Mouse (Mus musculus) 416B (cell line): Measurements from ENCODE around the gene Tmprss9.

Experiments
- DNase-seq: peaks from one replicate; pipeline ENCODE4 v3.0.0; 2011; ENCODE audit warnings: low read depth

Gene Tmprss9

DNA sequence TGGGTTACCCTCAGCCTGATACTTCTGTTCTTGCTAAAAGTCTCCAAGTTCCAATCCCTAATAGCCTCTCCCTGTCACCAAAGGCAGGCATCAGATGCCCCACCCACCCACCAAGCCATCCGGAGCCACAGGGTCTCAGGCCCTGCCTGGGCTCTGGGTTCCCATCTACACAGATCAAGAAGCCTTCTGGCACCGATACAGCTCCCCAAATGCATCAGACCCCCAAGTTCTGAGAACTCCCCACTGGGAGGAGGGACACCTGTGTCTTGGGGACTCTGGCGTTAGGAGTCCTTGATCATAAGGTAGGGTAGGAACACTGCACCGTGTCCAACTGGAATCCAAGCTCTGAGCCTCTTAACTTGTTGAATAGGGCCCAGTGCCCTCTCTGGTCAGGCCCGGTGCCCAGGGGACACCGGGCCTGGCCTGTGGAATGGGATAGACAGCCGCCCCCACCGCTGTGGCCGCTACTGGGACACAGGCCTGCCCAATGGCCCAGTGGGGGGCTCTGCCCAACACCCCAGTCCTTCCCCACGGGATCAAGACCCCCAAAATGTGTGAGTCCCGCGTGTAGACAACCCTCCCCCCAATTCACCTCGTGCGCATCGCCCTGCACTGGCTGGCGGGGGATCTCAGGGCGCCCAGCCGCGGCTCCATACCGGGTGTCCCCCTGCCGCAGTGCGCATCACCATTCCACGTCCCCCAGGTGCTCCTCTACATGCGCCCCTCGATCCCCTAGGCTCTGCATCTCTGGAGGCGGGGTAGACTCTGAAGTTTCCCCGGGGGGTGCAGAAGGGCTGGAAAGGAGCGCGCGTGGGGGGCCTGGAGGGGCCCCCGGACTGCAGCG lies 28.3 kb upstream of the Tmprss9 start:
- no peak for DNase-seq

DNA sequence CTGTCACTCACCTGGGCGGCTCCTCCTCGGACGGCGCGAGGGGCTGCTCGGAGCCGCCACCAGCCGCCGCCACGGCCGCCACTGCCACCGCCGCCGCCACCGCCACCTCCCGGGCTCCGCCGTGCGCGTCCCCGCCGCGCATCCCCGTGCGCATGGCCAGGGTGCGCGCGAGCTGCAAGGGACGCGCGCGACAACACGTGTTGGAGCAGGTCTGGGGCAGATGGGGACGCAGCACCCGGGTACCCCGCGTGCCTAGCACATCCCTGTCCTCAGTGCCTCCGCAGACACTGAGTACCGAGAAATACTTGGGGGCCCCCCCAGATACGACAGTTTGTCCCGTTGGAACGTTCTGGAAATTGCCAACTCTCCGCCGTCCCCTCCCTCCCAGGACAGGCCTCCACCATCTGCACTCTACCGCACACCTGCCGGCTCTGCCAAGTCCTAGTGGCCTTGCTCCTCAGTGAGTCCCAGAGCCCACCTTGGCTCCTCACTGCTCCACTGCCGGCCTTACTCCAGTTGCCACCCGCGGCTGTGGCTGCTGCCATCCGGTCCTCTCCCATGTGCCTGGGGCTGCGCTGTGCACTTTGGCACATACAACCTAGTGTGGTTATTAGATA lies 27.6 kb upstream of the Tmprss9 start, which contains the start of gene Lingo3:
Gene Lingo3 (minus strand): TSS at position 109 of the 617 bp plus-strand sequence.
- no peak for DNase-seq

DNA sequence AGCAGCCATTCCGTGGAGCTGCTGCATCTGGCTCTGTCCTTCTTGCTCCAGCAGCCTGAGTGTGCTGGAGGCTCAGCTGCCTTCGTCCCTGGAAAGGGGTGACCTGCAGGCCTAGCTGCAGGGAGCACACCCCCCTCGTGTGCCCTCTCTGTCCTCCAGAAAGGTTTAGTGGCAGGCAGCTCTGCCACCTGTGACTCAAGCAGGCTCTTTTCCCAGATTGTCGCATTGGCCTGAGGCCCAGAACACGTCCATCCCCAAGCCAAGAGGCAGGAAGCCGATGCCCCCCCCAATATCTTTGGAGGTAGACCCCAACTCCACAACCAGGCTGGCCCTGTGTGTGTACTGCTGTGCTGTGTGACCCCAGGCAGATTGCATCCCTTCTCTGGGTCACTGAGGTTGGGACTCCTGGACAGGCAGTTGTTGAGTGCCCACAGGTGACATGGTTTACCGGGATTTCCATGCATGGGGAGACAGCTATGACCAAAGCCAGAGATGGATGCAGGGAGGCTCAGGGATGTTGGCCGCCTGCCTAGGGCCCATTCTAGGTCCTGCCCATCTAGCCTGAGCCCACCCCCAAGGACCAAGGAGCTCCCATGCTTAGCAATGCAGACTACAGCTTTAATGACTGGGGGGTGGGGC lies 26.5 kb upstream of the Tmprss9 start:
- DNase-seq: no peak

- DNase-seq: no peak
Observed at GRCm38 (mm10) chr10:80845732-80846131, 25.9 kb upstream of the Tmprss9 start.

DNA sequence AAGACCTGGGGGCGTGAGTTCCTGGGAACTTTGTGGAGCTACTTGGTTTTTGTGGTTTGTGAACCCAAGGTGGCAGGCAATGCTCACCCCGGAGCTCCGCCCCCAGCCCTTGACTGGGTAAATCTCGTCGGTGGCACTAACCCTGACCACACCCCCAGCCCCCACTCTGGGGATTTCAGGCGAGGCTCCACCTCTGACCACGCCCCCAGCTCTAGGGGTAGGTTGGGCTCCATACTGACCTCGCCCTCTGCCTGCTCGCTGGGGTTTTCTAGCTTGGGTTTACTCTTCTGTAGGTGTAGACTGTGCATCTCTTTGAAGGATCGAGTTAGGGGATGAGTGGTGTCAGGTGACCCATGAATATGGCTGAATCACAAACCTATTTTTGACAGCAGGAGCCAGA lies 23.1 kb upstream of the Tmprss9 start:
- DNase-seq: peak; percentile 87

- DNase-seq: peak; percentile 94
Observed at GRCm38 (mm10) chr10:80854913-80855748, 16.5 kb upstream of the Tmprss9 start, which contains the start of the genes Lsm7 and Sppl2b. TSS of gene Lsm7 (minus strand) at chr10:80855209. TSS of gene Sppl2b (plus strand) at chr10:80855275.

DNA sequence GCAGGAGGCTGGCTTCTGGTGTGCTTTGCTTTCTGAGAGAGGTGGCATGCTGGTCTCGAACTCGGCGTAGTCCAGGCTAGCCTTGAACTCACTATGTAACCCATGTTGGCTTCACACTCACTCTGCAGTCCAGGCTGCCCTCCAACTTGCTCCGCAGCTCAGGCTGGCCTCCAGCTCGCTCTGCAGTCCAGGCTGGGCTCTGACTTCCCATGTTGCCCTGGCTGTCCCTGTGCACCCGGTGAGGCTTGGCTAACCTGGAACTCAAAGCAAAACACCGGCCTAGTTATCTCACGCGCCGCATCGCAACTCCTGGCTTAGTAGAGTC lies 15.9 kb upstream of the Tmprss9 start:
- peak; percentile 36 for DNase-seq

- DNase-seq: peak; percentile 81
Observed at GRCm38 (mm10) chr10:80856267-80856666, 15.4 kb upstream of the Tmprss9 start.

DNA sequence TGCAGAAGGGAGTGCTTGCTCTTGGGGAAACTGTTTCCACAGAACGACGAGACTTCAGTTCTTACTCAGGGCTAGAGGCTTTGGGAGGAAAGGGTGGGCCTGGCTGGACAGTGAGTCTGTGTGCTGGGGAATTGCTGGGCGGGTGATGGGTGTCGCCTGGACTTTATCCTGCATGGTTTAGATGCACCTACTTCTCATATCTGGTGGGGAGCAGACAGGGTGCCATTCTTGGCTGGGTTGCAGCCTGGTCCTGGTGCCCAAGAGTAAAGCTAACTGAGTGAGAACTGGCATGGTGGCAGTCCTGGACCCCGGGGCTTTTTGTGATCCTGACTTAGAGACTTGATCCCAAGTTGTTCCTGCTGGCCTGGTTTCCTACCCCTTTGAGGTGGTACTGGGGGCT lies 14.7 kb upstream of the Tmprss9 start:
- no peak for DNase-seq

DNA sequence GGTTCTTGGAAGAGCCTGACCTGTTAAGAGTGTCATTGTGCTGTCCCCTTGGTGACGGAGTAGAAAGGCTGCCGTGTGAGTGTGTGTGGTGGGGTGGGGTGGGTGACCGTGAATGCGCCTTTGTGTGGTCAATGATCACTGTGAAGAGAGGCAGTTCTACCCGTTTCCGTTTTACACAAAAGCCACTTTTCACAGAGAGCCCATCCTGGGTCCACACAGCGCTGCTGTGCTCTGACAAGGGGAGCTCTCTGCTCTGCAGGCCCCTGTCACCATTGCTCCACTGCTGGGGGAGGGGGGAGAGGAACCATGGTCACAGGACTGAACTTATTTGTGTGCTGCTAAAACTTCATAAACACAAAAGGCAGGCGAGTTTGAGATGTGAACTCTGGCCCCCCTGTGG lies 14.3 kb upstream of the Tmprss9 start:
- no peak for DNase-seq

DNA sequence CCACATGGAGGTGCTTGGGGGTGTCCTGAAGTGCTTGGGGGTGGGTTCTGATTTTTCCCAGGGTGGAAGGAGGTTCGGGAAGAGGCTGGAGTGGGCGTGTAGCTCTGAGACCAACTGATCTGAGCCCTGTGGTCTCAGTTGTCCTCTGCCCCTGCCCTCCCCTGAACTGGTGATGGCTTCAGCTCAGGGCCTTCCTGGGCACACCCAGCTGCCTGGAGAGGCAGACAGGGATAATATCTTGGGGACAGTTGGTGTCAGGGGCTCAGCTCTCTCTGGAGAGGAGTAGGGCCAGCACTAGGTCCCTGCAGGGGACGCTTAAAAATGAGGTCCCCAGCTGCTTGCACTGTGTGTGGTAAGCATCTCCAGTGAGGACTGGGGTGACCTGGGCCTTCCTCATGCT lies 13.8 kb upstream of the Tmprss9 start:
- no peak for DNase-seq

GRCm38 (mm10) chr10:80858350-80858935 lies 13.2 kb upstream of the Tmprss9 start:
- no peak for DNase-seq

- DNase-seq: no peak
Observed at GRCm38 (mm10) chr10:80862305-80862704, 9.3 kb upstream of the Tmprss9 start.

- DNase-seq: no peak
Observed at GRCm38 (mm10) chr10:80864446-80864845, 7.2 kb upstream of the Tmprss9 start.

- DNase-seq: no peak
Observed at GRCm38 (mm10) chr10:80870993-80871392, 655 bp upstream of the Tmprss9 start.

GRCm38 (mm10) chr10:80874035-80874434 lies 2.4 kb downstream of the Tmprss9 start:
- DNase-seq: no peak

- DNase-seq: peak; percentile 75
Observed at GRCm38 (mm10) chr10:80876028-80876427, 4.4 kb downstream of the Tmprss9 start.

DNA sequence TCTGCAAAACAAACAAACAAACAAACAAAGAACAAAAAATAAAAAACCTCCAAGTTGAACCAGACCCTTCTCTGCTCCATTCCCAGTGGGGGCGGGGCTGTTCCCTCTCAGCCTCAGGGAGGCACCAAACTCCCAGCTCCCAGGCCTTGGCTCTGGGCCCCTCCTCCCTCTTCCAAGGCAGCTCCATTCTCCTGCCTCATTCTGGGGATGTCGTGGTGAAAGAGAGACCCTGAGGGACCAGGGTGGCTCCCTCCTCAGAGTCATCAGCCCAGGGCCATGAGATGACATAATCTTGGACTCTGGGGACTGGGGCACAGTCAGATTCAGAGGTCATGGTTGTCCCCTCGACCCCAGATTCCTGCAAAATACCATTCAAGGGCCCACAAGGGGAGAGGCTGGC lies 4.9 kb downstream of the Tmprss9 start:
- DNase-seq: no peak

- DNase-seq: peak; percentile 81
Observed at GRCm38 (mm10) chr10:80880131-80880641, 8.5 kb downstream of the Tmprss9 start.

DNA sequence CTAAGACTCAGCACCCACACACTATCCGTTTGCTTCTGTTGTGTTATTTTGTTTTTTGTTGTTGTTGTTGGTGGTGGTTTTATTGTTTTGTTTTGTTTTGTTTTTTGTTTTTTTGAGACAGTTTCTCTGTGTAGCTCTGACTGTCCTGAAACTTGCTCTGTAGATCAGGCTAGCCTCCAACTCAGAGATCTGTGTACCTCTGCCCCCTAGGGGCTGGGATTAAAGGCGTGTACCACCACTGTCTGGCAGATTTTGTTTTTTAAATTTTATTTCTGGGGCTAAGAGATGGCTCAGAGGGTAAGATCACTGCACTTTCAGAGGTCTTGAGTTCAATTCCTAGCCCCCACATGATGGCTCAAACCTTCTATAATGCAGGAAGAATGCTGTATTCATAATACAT lies 9.3 kb downstream of the Tmprss9 start:
- peak; percentile 50 for DNase-seq

GRCm38 (mm10) chr10:80881301-80881700 lies 9.7 kb downstream of the Tmprss9 start:
- DNase-seq: peak; percentile 79
